Mouse (Mus musculus) liver, adult 2 months (tissue): ENCODE results near the gene Eif4g3. TPM values are rescaled to one million over a fixed set of nuclear protein-coding genes. Genes with fewer than 3 reads are reported as not detected.

ENCODE experiments used
- DNase-seq: peaks from one replicate; pipeline ENCODE4 v3.0.0-alpha.2; 2011; ENCODE audit warnings: low read depth, low spot score; ENCODE audit errors: extremely low read depth
- H3K27ac ChIP-seq: fragments of 200-500 bp; replicated peaks from 2 replicates; pipeline ENCODE4 v1.5.1; 2012; ENCODE audit warnings: low read depth, mild to moderate bottlenecking, control low read depth, inconsistent platforms, low read length; ENCODE audit not compliant: insufficient read depth
- H3K27me3 ChIP-seq: fragments of 200-500 bp; 2 replicates; pipeline ENCODE4 v1.6.1; 2012; ENCODE audit warnings: mild to moderate bottlenecking, moderate library complexity, low read length, inconsistent platforms; ENCODE audit not compliant: control insufficient read depth, insufficient read depth
- H3K36me3 ChIP-seq: fragments of 200-500 bp; 2 replicates; pipeline ENCODE4 v1.6.1; 2012; ENCODE audit warnings: low read length, inconsistent platforms; ENCODE audit not compliant: control insufficient read depth, insufficient read depth
- H3K4me1 ChIP-seq: fragments of 200-500 bp; 2 replicates; pipeline ENCODE4 v1.6.1; 2011; ENCODE audit warnings: low read length; ENCODE audit not compliant: control insufficient read depth, insufficient read depth
- H3K4me3 ChIP-seq: fragments of 200-500 bp; 2 replicates; pipeline ENCODE4 v1.5.1; 2011; ENCODE audit warnings: low read depth, mild to moderate bottlenecking, control low read depth, low read length, moderate library complexity; ENCODE audit not compliant: insufficient read depth
- H3K79me2 ChIP-seq: fragments of 200-500 bp; 2 replicates; pipeline ENCODE4 v1.6.1; 2012; ENCODE audit warnings: inconsistent platforms, mild to moderate bottlenecking, low read length, moderate library complexity; ENCODE audit not compliant: control insufficient read depth, insufficient read depth
- H3K9ac ChIP-seq: fragments of 200-500 bp; 2 replicates; pipeline ENCODE4 v1.6.1; 2012; ENCODE audit warnings: low read depth, mild to moderate bottlenecking, control low read depth, inconsistent platforms, low read length
- CTCF ChIP-seq: fragments of 200-500 bp; IDR thresholded peaks from 2 replicates; pipeline ENCODE4 v1.5.1; 2011; ENCODE audit warnings: low read depth, low read length, control low read depth
- POLR2A ChIP-seq: fragments of 200-500 bp; IDR thresholded peaks from 2 replicates; pipeline ENCODE4 v1.6.1; 2011; ENCODE audit warnings: low read length, control low read depth; ENCODE audit not compliant: insufficient read depth; ENCODE audit errors: extremely low read depth
- WGBS: fragments of 180-500 bp; shearing (Covaris S2); methylation state at CpG from one replicate; pipeline ENCODE4 v1.1.7; 2018; 5-methylcytosine and 5-hydroxymethylcytosine counted together
- polyA plus RNA-seq: library from polyadenylated mRNA; depleted of rRNA; stranded (reverse); fragments of >200 nt; gene quantifications from 2 replicates; pipeline ENCODE4 v1.2.3, GENCODE M21; 2012
- total RNA-seq: library from RNA; depleted of rRNA; stranded (reverse); fragments of >200 nt; gene quantifications from 2 replicates; pipeline ENCODE4 v1.2.3, GENCODE M21; 2014

Gene Eif4g3
- total and polyA plus RNA-seq, 2 experiments, result 9.7 to 17.0 TPM

DNA sequence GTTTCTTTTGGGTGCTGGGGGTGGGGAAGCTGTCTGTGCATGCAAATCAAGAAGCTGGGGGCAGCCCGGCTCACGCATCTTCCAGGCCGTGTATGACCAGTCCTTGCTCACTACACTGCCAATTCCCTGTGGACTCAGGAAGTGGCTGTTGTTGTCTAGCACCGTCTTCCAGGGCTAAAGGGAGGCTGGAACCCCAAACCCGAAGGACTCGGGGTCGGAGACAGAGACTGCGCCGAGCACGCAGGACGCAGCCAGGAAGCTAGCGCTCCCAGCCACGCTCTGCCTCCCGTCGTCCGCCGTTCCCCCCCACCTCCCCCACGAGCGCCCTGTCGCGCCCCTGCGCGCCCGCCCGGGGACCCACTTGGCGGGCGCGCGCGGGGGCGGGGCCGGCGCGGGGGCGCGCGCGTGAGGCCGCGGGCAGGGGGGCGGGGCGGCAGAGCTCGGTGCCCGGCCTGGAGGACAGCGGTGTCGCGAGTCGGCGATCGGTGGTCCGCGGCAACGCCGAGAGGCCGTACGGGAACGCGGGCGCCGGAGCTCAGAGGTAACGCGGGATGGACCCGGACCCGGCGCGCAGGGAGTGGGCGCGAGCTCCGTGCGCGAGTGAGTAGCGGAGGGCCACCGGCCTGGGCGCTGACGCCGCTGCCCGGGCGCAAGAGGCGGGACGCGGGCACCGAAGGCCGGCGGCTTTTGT lies 223.5 kb downstream of the Eif4g3 start, which contains the start of gene Hp1bp3:
Hp1bp3 (plus strand) TSS at position 97 of the 691 bp plus-strand sequence.
- Histone ChIP-seq H3K4me1 (peaks cover 23% of the 10 kb centered on the region), H3K79me2 (peaks cover 20% of the 10 kb centered on the region), H3K27ac (peak within 1 kb of the TSS; percentile 96), H3K9ac (peak within 1 kb of the TSS; percentile 100), H3K36me3 (0 out of 2 replicates have a peak, but pooled peaks cover under 1% of the 10 kb centered on the region), H3K27me3 (no peaks in the 10 kb centered on the region), H3K4me3 (peak within 1 kb of the TSS; percentile 97)
- no peak; the same call in 1 of the 2 replicates for TF ChIP-seq POLR2A
- TF ChIP-seq CTCF, result no peak
- peak; percentile 56 for DNase-seq
- under 1% methylated on average over 74 of the region's 84 CpGs for WGBS

DNA sequence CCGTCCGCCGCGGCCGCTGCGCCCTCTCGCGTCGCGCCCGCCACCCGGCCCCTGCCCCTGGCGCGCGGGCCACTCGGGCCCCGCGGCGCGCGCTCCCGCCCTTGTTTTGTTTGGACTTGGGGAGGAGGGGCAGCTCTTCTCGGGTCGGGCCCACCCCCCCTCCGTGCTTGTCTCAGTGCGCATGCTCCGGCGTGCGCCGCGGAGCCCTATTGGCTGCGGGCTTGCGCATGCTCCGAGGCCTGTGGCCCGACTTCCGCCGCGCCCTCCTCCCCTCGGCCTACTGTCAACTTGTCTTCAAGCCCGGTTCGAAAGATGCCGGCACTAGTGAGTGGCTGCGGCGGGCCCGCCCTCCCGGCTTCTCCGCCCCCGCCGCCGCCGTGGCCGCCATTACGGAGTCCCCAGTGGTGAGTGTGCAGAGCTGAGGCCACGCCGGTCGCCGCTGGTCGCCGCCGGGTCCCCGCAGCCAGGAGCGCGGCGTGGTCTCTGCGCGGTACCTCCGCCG lies 224.1 kb downstream of the Eif4g3 start:
- WGBS, result under 1% methylated on average over 68 of the region's 68 CpGs
- Histone ChIP-seq H3K79me2 (peaks cover 20% of the 10 kb centered on the region), H3K27ac (peak overlapping the region; percentile 96)

GRCm38 (mm10) chr4:138217441-138217840 lies 224.6 kb downstream of the Eif4g3 start:
- Histone ChIP-seq H3K9ac (peak overlapping the region; percentile 100), H3K27ac (peak overlapping the region; percentile 93), H3K79me2 (peaks cover 20% of the 10 kb centered on the region), H3K36me3 (peaks cover 7% of the 10 kb centered on the region), H3K4me3 (peak overlapping the region; percentile 97), H3K4me1 (peaks cover 23% of the 10 kb centered on the region), H3K27me3 (no peaks in the 10 kb centered on the region)
- no peak for TF ChIP-seq CTCF
- no peak for TF ChIP-seq POLR2A
- WGBS, result under 1% methylated on average over 34 of the region's 36 CpGs
- DNase-seq, result peak; percentile 34

More for the DNA sequence above, 224.1 kb downstream of the Eif4g3 start:
- H3K9ac ChIP-seq, result peak overlapping the region; percentile 100
- no peaks in the 10 kb centered on the region for H3K27me3 ChIP-seq
- peak overlapping the region; percentile 97 for H3K4me3 ChIP-seq
- H3K36me3 ChIP-seq, result peaks cover 2% of the 10 kb centered on the region
- peak; percentile 88 for DNase-seq
- TF ChIP-seq CTCF (no peak), POLR2A (peak; percentile 70; the same call in 1 of the 2 replicates)
- peaks cover 23% of the 10 kb centered on the region for H3K4me1 ChIP-seq

DNA sequence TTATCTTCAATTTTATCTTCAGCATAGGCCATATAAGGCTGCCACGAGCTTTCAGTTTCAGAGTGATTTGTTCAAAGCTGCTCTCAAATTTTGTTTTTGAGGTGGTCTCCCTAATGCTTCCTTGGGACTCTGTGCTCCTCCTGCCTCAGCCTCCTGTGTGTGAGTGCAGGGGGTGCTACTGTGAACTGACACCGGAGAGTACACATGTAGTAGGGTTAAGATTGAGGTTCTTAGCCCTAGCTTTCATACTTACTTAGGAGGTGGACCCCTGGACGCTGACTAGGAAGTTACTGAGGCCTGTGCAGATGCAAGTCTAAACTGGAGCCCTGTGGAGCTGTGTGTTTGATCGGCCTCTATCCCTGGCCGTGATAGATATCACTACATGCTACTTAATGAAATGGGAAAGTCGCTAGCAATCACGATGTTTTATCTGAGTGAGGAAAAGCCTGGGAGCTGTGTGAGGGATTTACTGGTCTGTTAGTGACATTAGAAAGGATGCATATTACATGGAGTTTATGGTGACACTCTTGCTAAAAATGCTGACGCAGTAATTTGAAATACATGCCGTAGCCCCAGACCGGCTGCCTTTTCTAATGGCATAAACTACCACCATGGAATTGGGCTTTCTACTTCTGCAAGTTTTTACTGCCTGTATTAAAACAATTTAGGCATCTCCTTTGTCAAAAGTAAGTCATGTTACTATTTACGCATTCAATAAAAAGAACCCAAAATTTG lies 225.3 kb downstream of the Eif4g3 start:
- Histone ChIP-seq H3K4me1 (peaks cover 23% of the 10 kb centered on the region), H3K4me3 (peak overlapping the region; percentile 97), H3K27me3 (no peaks in the 10 kb centered on the region), H3K9ac (peak overlapping the region; percentile 55), H3K27ac (peak overlapping the region; percentile 9), H3K36me3 (peaks cover 13% of the 10 kb centered on the region), H3K79me2 (peaks cover 20% of the 10 kb centered on the region)
- 19% methylated on average over 11 of the region's 11 CpGs for WGBS
- no peak for DNase-seq
- TF ChIP-seq CTCF (no peak), POLR2A (no peak)

DNA sequence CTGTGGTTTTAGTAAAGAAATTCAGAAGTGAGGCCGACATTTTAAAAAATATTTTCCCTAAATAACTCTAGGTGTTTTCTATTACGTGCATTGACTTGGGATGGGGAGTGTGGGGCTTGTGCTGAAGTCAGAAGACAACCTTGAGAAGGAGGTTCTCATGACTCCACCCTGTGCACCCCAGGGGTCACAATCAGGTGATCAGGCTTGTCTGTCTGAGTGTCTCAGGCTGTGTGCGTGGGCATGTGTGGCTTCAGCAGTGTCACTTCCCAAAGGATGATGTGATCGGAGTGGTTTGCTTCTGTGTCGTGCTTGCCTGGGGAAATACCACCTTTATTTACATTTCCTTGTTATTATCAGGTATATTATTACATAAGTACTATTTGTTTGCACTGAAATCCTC lies 226.5 kb downstream of the Eif4g3 start:
- Histone ChIP-seq H3K4me1 (peaks cover 23% of the 10 kb centered on the region), H3K79me2 (peaks cover 20% of the 10 kb centered on the region), H3K36me3 (peaks cover 25% of the 10 kb centered on the region), H3K27ac (no peak overlapping the region), H3K27me3 (no peaks in the 10 kb centered on the region), H3K9ac (0 out of 2 replicates have a peak overlapping the region, but pooled peaks have one; percentile 1), H3K4me3 (no peak overlapping the region)
- TF ChIP-seq POLR2A (no peak), CTCF (no peak)
- peak; percentile 44 for DNase-seq
- WGBS, result 39% methylated on average over 5 of the region's 5 CpGs
